Mouse (Mus musculus) lung, embryonic 14.5 days (tissue): Measurements from ENCODE around the gene Spsb2. TPM values are rescaled to one million over a fixed set of nuclear protein-coding genes. Genes with fewer than 3 reads are reported as not detected.

Experiments
- ATAC-seq: fragments of 200-750 bp; cut with Nextera tagmentation; 2 replicates; pipeline ENCODE4 v1.8.0; 2017; ENCODE audit warnings: mild to moderate bottlenecking, moderate TSS enrichment, moderate library complexity; ENCODE audit not compliant: insufficient read depth
- DNase-seq: peaks from one replicate; pipeline ENCODE4 v3.0.0-alpha.2; 2015
- H3K27ac ChIP-seq: fragments of 300-500 bp; sonication (generic); 2 replicates; pipeline ENCODE4 v1.5.1; 2014; ENCODE audit warnings: low read depth, mild to moderate bottlenecking, moderate library complexity
- H3K27me3 ChIP-seq: fragments of 300-500 bp; sonication (generic); 2 replicates; pipeline ENCODE4 v1.6.1; 2014; ENCODE audit warnings: low read length, control low read depth; ENCODE audit not compliant: insufficient read depth
- H3K36me3 ChIP-seq: fragments of 300-500 bp; sonication (generic); 2 replicates; pipeline ENCODE4 v1.6.1; 2014; ENCODE audit warnings: control low read depth; ENCODE audit not compliant: insufficient read depth
- H3K4me1 ChIP-seq: fragments of 300-500 bp; sonication (generic); 2 replicates; pipeline ENCODE4 v1.6.1; 2014; ENCODE audit warnings: antibody characterized with exemption, control low read depth; ENCODE audit not compliant: insufficient read depth
- H3K4me2 ChIP-seq: fragments of 300-500 bp; sonication (generic); 2 replicates; pipeline ENCODE4 v1.6.1; 2014; ENCODE audit warnings: mild to moderate bottlenecking
- H3K4me3 ChIP-seq: fragments of 300-500 bp; sonication (generic); 2 replicates; pipeline ENCODE4 v1.5.1; 2014; ENCODE audit warnings: low read depth, low read length
- H3K9ac ChIP-seq: fragments of 300-500 bp; sonication (generic); 2 replicates; pipeline ENCODE4 v1.6.1; 2014
- H3K9me3 ChIP-seq: fragments of 300-500 bp; sonication (generic); 2 replicates; pipeline ENCODE4 v1.6.1; 2016; ENCODE audit warnings: low read depth, low read length, control low read depth
- CTCF ChIP-seq: IDR thresholded peaks from 2 replicates; pipeline ENCODE4 v1.5.1; 2016; ENCODE audit warnings: antibody characterized with exemption, low read depth
- WGBS: fragments of 180-500 bp; shearing (Covaris S2); extraction: QIAGEN DNeasy Blood & Tissue Kit; methylation state at CpG from one replicate; pipeline ENCODE4 v1.1.7; 2014; 5-methylcytosine and 5-hydroxymethylcytosine counted together
- polyA plus RNA-seq: library from polyadenylated mRNA; unstranded; fragments of >200 nt; fragmentation: Nextera tagmentation; extraction: Ambion mirVana; gene quantifications from 2 replicates; pipeline ENCODE4 v1.2.1, GENCODE M21; 2014

Gene Spsb2
- polyA plus RNA-seq, 1 experiment from 2014 or later, result 6.9 TPM

- DNase-seq (peak; percentile 70), ATAC-seq (peak; percentile 24; the same call in 1 of the 2 replicates)
- peak overlapping the region; percentile 33 for H3K27ac ChIP-seq
- H3K4me2 ChIP-seq, result no peak overlapping the region
- no peaks in the 10 kb centered on the region for H3K9me3 ChIP-seq
- no peak overlapping the region for H3K4me3 ChIP-seq
- 0 out of 2 replicates have a peak, but pooled peaks cover 9% of the 10 kb centered on the region for H3K4me1 ChIP-seq
- no peak overlapping the region for H3K9ac ChIP-seq
- H3K27me3 ChIP-seq, result no peaks in the 10 kb centered on the region
- 54% methylated on average over 7 of the region's 7 CpGs for WGBS
- TF ChIP-seq CTCF, result peak; percentile 18; the same call in 1 of the 2 replicates
- H3K36me3 ChIP-seq, result peaks cover 33% of the 10 kb centered on the region
Measured at GRCm38 (mm10) chr6:124836411-124836810, 27.9 kb downstream of the Spsb2 start.

GRCm38 (mm10) chr6:124839805-124840204 lies 31.3 kb downstream of the Spsb2 start:
- H3K27ac ChIP-seq, result no peak overlapping the region
- H3K9me3 ChIP-seq, result no peaks in the 10 kb centered on the region
- peaks cover 5% of the 10 kb centered on the region; the same call in 1 of the 2 replicates for H3K36me3 ChIP-seq
- DNase-seq (no peak), ATAC-seq (peak; percentile 18; the same call in 1 of the 2 replicates)
- H3K9ac ChIP-seq, result peak overlapping the region; percentile 8; the same call in 1 of the 2 replicates
- 0 out of 2 replicates have a peak, but pooled peaks cover 9% of the 10 kb centered on the region for H3K4me1 ChIP-seq
- no peak overlapping the region for H3K4me2 ChIP-seq
- H3K4me3 ChIP-seq, result no peak overlapping the region
- no peaks in the 10 kb centered on the region for H3K27me3 ChIP-seq
- 8% methylated on average over 8 of the region's 8 CpGs for WGBS
- TF ChIP-seq CTCF, result no peak

GRCm38 (mm10) chr6:124840241-124841167 lies 32.0 kb downstream of the Spsb2 start, which contains the start of gene Gnb3:
TSS of gene Gnb3 (minus strand) at chr6:124840275.
- peak within 1 kb of the TSS; percentile 8; the same call in 1 of the 2 replicates for H3K9ac ChIP-seq
- no peaks in the 10 kb centered on the region for H3K9me3 ChIP-seq
- WGBS, result 23% methylated on average over 15 of the region's 15 CpGs
- no peak within 1 kb of the TSS for H3K4me2 ChIP-seq
- no peak for TF ChIP-seq CTCF
- H3K27me3 ChIP-seq, result no peaks in the 10 kb centered on the region
- H3K4me3 ChIP-seq, result no peak within 1 kb of the TSS
- peaks cover 8% of the 10 kb centered on the region; the same call in 1 of the 2 replicates for H3K36me3 ChIP-seq
- 0 out of 2 replicates have a peak, but pooled peaks have one; percentile 6 for ATAC-seq
- 0 out of 2 replicates have a peak, but pooled peaks cover 9% of the 10 kb centered on the region for H3K4me1 ChIP-seq
- no peak for DNase-seq
- H3K27ac ChIP-seq, result no peak within 1 kb of the TSS

- H3K4me1 ChIP-seq, result no peaks in the 10 kb centered on the region
- peaks cover 24% of the 10 kb centered on the region; the same call in 1 of the 2 replicates for H3K36me3 ChIP-seq
- H3K27ac ChIP-seq, result no peak overlapping the region
Measured at GRCm38 (mm10) chr6:124847305-124847704, 38.8 kb downstream of the Spsb2 start.

GRCm38 (mm10) chr6:124850535-124850934 lies 42.1 kb downstream of the Spsb2 start:
- no peaks in the 10 kb centered on the region for H3K27me3 ChIP-seq
- no peak overlapping the region for H3K4me3 ChIP-seq
- no peak for TF ChIP-seq CTCF
- H3K27ac ChIP-seq, result no peak overlapping the region
- WGBS, result 44% methylated on average over 8 of the region's 8 CpGs
- no peak overlapping the region for H3K4me2 ChIP-seq
- H3K9me3 ChIP-seq, result no peaks in the 10 kb centered on the region
- H3K9ac ChIP-seq, result no peak overlapping the region
- H3K36me3 ChIP-seq, result peaks cover 35% of the 10 kb centered on the region
- DNase-seq (no peak), ATAC-seq (no peak)
- no peaks in the 10 kb centered on the region for H3K4me1 ChIP-seq

More at GRCm38 (mm10) chr6:124847305-124847704, 38.8 kb downstream of the Spsb2 start:
- Histone ChIP-seq H3K9me3 (no peaks in the 10 kb centered on the region), H3K4me2 (no peak overlapping the region), H3K9ac (no peak overlapping the region), H3K4me3 (no peak overlapping the region), H3K27me3 (no peaks in the 10 kb centered on the region)
- DNase-seq (peak; percentile 97), ATAC-seq (peak; percentile 89)
- peak; percentile 98 for TF ChIP-seq CTCF
- 9% methylated on average over 9 of the region's 9 CpGs for WGBS

GRCm38 (mm10) chr6:124854647-124855046 lies 46.2 kb downstream of the Spsb2 start:
- H3K9ac ChIP-seq, result no peak overlapping the region
- H3K27ac ChIP-seq, result no peak overlapping the region
- H3K9me3 ChIP-seq, result no peaks in the 10 kb centered on the region
- WGBS, result 61% methylated on average over 12 of the region's 12 CpGs
- 0 out of 2 replicates have a peak, but pooled peaks cover 6% of the 10 kb centered on the region for H3K4me1 ChIP-seq
- no peak overlapping the region for H3K4me2 ChIP-seq
- H3K36me3 ChIP-seq, result peaks cover 26% of the 10 kb centered on the region
- DNase-seq, result no peak
- peaks cover 13% of the 10 kb centered on the region; the same call in 1 of the 2 replicates for H3K27me3 ChIP-seq
- no peak overlapping the region for H3K4me3 ChIP-seq
- no peak for ATAC-seq
- no peak for TF ChIP-seq CTCF

- TF ChIP-seq CTCF, result no peak
- Histone ChIP-seq H3K4me3 (peak overlapping the region; percentile 77), H3K27me3 (peaks cover 13% of the 10 kb centered on the region; the same call in 1 of the 2 replicates), H3K4me1 (0 out of 2 replicates have a peak, but pooled peaks cover 9% of the 10 kb centered on the region), H3K9me3 (no peaks in the 10 kb centered on the region), H3K9ac (peak overlapping the region; percentile 92), H3K4me2 (peak overlapping the region; percentile 87), H3K27ac (peak overlapping the region; percentile 67; the same call in 1 of the 2 replicates), H3K36me3 (peaks cover 19% of the 10 kb centered on the region)
- peak; percentile 56 for DNase-seq
- WGBS, result 9% methylated on average over 14 of the region's 14 CpGs
- ATAC-seq, result peak; percentile 57
Measured at GRCm38 (mm10) chr6:124856321-124856720, 47.9 kb downstream of the Spsb2 start.
